Mouse (Mus musculus) urinary bladder, postnatal 36 days (tissue): Measurements from ENCODE around the gene Thra.

ENCODE experiments used
- DNase-seq, 2 experiments: peaks; one replicate each; pipeline ENCODE4 v3.0.0; 2022; ENCODE audit warnings: low spot score in 2 of 2, mixed read lengths in 1 of 2

Thra gene

DNA sequence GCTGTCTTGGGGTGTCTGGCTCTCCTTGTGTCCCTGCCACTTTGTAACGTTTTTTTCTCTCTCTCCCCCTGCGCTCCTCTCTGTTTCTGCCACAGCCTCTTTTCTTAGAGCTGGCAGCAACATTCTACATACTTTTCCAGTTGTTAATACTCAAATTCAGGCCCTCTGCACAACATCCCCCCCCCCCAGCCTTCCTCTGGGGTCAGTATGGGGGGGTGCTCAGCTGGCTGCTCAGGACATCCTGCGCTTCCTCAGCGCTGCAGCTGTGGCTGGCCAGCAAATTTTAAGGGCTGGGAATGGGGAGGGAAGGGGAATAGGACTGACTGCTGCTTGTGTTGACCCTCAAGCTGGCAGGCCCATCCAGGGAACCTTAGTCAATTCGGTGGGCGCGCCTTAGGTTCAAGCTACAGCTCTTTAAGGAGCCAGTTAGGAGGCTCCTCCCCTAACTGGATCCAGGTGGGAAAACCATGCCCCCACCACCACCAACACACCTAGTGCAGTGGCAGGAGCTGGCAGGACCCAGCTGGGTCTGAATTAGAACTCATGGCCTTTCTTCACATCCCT lies 4.1 kb downstream of the Thra start:
- no peak for DNase-seq

DNA sequence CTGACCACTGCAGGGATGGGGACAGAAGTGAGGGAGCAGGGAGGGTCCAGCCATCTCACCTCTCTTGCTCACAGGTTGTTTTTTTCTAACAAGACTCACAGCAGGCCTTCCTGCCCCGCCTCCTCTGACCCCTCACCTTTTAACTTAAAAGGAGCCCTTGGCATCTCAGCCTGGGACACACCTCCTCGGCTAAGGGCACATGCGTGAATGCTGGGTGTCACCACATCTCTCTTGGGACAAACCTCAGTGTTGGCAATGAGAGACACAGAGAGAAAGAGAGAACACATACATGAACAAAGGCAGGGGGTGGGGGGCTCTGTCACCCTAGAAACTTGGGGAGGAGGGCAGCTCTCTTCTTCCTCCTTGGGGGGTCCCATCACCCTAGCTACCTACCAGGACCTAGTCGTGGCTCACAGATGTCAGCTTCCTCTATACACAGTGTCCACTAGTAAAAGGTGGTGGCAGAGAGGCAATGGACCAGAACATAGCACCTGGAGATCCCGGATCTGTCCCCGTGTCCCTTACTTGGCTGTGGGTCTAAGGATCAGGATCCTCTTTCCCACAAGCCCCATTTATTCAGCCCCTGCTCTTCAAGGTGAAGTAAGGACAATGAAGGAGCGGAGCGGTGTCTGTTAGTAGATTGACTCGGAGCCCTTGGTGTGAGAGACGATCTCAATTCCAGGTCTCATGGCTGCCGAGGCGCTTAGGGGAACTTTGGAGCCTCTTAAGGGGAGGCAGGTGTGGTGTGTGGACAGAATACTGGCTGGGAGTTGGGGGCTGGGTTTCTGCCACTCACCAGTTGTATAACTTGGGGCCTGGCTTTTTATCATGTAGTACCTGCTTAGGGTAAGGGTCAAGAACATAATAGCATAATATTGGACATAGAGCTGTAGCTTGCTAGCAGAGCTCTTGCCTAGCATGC lies 5.8 kb downstream of the Thra start:
- DNase-seq, result no peak

DNA sequence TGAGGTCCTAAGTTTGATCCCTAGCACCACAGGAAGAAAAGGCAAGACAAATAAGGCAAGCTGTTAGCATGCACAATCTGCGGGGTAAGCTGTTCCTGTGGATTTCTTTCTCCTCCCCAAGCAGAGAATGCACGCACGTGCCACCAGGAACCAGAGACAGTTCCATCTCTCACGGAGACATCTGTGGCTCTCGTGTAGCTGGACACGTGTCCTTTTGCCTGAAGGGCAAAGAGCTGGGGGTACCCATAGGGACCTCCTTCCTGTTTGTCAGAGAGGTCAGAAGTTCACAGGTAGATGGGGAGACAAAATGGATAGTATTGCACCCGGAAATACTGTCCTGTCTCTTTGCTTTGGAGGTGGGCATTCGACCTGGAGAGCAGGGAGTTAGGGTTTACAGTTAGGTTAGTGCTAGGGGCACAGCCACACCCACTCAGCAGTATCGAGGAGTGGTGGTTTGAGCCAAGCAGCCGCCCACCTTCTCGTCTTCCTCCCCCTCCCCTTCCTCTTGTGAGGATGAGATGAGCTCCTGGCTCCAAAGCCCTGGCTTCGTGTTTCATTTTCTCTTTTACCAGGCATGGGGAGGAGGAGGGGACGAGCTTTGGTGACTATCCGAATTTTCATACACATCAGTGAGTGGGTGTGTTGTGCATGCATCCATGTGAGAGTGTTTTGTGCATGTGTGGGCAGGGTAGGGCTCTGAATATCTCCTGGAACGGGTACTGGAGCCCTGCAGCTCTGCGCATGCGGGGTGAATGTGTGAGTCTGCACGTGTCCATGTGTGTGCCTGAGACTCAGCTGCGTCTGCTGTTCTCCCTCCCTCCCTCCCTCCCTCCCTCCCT lies 6.6 kb downstream of the Thra start:
- peak; percentile 68 to 85 for DNase-seq

DNA sequence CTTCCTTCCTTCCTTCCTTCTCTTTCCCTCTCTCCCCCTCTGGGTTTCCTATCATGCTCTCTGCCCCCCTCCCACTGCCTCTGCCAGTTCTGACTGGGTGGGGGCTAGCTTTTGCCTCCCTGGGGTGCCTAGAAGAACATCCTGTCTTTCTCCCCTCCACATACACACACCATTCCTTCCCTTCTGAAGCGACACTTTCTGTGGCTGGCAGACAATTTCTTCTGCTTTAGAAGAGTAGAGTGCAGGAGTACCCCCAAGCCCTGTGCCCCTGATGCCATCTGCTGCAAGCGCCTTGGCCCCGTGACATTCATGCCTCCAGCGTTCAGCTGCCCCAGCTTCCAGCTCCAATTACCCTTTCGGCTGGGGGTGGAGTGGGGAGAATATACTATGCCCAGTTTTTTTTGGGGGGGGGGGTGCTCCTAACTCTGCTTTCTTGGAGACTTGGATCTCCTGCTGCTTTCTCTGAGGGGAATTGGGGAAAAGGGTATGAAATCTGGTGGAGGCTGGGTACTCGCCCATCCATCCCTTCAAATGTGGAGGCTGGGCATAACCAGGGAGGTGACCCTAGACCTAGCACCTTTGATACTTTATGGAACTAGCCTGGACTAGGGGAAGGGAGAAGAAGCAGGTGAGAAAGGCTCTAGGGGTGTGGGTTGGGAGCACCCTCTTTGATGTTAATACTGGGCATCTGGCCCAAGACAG lies 7.5 kb downstream of the Thra start:
- DNase-seq, result no peak

DNA sequence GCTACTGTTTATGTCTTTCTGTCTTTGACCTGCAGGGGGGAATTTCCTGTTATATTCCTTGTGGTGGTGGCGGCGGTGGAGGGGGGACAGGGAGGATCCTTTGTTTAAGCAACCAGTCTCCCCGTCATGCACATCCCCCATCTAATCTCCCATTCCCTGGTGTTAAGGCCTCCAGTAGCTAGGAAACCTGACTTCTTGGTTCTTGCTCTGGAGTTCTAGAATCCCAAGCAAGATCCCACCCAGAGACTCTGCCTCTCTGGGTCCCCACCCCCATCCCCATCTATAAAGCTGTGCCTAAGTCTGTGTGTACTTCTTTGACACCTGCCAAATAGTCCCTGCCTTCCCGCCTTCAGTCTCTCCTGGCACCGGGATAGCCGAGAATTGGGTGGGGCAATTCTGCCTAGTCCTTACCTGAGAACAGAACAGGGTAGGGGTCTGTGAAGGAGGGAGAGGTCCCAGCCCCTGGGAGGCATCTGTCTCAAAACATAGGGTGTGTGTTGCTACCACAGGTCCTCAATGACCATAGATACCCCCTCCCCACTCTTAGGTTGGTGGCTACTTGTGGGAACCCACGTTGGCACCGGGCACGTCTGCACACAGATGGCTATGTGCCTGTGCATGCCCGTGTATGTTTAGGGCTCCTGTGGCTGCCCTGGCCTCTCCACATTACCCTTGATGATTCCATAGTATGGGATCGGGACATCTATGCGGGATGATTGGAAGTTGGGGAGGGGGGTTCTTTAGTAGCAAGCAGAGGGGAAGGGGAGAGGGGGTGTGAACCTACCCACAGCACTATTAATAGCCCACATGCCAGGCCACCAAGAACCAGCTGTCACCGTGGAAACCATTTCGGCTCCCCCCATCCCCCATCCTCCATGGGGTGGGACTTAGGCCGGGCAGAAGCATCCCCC lies 8.3 kb downstream of the Thra start:
- DNase-seq, result no peak

DNA sequence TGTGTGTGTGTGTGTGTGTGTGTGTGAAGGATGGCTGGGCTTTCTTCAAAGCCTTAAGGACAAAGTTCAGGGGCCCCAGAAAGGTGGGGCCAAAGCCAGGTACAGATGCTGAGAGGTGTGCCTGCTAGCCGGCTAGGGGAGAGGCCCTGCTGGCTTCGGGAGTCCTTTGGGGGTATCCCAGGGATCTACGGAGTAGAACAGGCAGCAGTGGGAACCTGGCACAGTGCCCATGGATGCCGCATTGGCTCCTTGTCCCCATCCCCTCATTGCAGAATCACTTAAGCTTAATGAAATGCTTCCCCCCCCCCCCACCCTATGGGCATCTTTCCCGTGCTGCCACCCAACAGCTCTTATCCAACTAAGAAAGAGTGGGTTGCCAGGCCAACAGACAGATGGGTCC lies 9.3 kb downstream of the Thra start:
- DNase-seq, result no peak

DNA sequence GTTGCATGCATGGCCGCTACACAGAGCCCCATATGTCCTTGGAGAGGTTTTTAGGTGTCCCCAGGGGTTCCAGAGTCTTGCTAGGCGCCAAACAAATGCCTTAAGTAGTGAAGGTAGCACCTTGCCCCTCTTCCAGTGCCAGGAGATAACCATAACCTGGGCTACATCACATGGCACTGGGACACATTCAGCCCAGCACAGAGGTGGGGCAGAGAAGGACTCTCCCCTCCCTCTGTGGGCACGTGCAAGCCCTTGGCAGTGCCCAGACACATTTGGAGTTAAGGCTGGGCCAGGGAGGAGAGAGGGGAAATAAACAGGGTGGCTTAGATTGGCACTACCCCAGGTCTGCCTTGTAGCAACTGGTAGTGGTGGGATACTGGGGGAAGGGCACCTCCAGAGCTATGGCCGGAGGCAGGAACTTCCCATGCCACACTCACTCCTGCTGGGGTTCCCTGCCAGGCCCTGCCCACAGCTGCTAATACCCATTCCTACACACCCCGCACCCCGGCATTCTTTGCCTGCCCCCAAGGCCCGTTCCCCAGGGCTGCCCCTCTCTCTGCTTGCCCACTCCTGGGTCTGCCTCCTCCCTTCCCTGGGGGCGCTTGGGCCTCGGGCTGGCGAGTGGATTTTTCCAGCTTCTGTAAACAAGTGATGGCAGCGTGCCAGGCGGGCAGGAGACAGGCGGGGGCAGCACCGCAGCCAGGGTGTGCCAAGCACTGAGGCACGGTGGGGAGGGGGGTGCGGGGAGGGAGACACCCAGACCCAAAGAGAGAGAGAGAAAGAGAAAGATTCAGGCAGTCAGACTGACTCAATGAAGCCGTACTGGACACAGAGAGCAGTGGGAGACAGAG lies 10.1 kb downstream of the Thra start:
- peak in 1 of 2 experiments; percentile 78 for DNase-seq

DNA sequence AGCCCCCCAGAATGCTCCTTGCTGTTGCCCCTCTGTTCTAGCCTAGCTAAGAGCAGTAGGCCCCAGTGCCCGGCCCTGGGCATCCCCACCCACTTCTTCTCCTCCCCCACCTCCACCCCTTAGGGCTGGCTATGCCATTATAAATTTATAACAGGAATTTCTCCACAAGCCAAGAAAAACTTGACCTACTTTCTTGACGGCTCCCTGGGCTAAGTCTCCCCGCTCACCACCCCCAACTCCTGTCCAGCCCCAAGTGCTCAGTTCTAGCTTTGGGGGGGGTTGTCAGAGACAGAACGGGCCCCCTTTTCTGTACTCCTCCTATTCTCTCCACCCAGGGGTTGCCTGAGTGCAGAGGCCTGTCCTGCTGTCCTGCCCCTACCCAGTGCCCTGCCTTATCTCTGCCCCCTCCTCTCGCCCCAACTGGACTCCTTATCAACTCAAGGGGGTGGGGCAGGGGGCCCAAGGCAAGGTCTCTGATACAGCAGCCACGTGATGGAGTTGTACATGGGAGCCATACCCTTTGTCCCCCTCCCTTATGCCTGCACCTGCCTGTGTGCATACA lies 10.9 kb downstream of the Thra start:
- no peak for DNase-seq

DNA sequence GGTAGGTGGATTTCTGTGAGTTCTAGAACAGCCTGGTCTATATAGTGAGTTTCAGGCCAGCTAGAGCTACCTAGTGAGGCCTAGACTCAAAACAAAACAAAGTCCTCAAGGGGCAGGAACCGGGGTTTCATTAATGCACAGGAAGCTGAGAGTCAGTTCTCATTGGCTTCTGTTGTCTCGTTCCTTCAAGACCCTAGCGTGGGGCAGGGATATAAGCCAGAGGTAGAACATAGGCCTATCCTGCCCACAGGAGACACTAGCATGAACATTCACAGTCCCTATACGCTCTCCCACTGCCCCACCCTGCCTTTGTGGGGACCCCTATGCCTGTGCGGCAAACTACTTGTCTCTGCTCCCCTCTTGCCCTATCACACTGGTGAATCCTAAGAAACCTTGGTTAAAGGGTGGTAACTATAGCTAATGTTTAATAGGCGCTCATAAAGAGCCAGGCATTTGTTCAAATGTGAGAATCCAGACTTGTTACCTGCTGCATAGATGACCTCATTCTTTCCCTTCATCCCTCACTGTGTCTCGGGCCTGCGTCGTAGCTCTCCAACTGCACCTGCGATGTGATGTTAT lies 12.2 kb downstream of the Thra start:
- no peak for DNase-seq

DNA sequence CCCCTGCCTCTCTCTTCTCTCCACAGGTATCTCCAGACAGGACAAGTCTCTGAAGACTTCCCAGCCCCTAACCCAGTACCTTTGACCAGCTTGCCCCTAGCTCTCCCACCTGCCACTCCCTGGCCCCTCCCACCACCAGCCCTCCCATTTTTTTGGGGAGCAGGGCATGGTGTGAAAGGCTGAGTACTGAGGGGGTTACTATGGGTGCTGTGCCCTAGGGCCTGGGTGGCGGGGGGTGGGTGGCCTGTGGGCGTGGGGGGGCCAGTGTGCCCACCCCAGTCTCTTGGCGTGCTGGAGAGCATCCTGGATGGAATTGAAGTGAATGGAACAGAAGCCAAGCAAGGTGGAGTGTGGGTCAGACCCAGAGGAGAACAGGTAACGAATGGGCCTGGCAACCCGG lies 12.8 kb downstream of the Thra start:
- no peak for DNase-seq

DNA sequence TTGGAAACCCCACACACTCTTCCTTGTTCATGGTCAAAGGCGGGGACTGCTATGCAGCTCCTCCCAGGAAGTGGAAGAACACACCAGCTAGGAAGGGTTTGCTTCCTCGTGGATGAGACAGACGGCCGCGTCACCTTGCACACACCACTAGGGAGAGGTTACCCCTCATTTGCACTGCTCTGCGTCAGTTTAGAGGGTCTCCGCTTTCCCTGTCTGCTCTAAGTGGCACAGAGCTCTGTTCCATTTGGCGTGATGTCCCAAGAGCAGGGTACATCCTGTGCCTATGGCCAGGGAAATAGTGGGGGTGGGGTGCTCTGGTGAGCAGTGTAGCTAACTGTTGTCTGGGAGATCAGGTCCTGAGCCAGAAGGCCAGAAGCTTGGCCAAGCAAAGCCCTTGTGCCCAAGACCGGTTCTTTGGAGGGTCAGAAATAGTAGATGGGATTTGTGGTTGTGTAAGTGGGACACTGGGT lies 13.7 kb downstream of the Thra start:
- DNase-seq, result no peak

DNA sequence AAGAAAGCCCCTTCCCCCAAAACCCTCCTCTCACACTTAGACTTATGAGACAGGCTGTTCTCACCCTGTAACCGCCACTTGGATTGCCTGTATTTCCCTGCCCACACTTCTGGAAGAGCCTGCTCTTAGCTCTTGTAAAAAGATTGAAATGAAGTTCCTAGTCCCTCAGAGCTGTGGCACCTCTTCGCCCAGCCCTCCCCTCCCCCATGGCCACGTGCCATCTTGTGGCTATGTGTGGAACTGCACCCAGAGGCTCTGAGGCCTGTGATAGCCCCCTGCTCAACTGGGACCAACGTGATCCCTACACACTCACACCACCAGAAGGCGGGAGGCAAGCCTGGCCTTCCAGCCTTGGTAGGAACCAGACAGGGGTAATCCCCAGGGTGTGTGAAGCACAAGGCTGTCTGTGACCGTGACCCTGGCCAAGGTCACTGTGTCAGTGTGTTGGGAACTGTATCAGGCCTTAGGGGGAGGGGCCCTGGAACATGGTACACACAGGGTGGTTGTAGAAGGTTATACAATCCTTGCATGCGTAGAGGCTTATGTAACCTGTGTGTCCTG lies 14.3 kb downstream of the Thra start:
- no peak for DNase-seq

DNA sequence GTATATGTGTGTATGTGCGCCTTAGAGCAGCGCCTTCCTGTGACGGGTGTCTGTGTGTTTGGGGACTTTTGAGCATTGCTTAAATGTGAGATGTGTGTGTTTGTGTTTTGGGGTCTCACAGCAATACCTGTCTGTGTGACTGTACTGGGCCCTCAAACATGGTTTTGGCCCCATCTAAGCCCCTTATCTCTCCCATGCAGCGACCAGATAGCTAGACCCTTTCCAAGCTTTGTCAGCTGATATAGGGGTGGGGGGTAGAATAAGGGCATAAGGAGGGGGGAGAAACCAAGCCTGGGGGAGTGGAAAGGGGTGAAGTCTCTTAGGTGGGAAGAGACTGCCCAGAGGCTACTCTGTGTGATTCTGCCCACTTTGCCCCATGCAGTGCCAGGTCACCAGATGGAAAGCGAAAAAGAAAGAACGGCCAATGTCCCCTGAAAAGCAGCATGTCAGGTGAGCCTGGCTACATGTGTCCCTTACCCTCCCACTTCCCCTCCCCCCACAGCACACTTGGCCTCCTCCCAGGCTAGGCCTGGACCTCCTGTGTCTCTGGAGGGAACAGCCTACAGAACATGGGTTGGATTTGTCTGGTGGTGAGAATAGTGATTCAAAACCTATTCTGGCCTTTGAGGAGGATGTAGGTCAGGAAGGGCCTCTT lies 15.4 kb downstream of the Thra start:
- no peak for DNase-seq

DNA sequence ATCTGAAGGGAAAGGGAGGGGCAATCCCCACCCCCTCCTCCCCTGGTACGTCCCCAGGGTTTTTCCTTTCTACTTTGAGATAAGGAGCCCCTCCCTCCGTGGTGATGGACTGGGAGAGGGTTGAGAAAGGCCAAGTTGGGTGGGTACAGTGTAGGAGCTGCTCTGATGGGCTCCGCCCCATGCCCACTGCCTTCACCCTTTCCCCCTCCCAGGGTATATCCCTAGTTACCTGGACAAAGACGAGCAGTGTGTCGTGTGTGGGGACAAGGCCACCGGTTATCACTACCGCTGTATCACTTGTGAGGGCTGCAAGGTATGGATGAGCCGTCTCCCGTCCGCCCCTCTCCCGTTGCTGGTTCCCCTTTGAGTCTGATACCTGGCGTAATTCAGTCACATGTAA lies 16.3 kb downstream of the Thra start:
- no peak for DNase-seq

DNA sequence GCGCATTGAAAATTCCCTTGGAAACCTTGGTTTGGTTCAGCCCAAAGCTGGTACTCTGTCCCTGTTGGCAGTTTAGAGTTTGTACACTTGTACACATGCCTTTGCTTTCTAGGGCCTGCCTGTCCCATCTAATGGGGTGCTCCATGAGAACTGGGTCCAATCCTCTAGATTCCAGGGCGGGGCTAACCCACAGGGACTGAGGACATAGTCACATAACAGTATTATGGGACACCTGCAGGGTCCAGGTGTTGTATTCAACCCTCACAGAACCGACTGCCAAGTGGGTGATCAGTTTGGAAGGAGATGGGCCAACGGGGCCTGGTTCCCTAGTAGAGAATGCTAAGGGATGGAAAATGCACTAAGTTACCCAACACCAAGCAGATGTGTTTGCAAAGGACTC lies 21.5 kb downstream of the Thra start:
- no peak for DNase-seq

DNA sequence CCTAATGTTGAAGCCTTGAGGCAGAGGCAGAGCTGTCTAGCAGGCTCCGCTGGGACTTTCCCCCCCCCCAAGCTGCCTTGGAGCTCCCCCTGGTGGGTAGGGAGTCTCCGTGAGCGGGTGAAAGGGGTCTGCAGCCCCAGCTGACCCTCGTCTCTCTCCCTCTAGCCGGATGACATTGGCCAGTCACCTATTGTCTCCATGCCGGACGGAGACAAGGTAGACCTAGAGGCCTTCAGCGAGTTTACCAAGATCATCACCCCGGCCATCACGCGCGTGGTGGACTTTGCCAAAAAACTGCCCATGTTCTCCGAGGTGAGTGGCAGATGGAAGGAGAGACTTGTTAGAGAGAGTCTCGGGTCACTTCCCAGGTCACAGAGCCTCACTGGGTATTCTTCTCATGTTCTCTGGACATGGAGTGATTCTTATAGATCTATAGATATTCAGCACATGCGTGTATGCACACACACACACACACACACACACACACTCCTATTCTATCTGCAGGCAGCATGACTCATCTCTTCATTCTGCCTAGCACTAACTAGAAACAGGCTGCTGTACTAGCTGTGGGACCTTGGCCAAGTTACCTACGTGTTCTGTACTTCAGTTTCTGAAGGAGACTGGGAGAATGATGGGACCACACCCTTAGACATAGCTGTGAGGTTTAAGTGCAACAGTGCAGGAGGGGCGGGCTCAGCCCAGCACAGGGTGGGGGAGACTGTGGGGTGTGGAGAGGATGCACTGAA lies 22.5 kb downstream of the Thra start:
- no peak for DNase-seq

DNA sequence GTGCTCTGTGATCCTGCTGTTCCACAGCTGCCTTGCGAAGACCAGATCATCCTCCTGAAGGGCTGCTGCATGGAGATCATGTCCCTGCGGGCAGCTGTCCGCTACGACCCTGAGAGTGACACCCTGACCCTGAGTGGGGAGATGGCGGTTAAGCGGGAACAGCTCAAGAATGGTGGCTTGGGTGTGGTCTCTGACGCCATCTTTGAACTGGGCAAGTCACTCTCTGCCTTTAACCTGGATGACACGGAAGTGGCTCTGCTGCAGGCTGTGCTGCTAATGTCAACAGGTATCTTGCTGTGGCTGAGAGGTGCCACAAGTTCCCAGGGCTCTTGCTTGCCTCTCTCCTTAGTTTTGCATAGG lies 23.0 kb downstream of the Thra start:
- no peak for DNase-seq

DNA sequence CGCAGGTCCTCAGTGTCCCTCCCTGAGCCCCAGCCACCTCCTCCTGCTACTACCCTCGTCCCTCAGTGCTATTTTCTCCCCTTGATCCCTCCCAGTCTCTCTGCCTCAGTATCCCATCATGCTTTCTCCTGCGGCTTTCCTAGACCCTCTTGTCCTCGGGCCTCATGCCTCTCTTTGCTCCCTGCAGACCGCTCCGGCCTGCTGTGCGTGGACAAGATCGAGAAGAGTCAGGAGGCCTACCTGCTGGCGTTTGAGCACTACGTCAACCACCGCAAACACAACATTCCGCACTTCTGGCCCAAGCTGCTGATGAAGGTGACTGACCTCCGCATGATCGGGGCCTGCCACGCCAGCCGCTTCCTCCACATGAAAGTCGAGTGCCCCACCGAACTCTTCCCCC lies 23.7 kb downstream of the Thra start:
- DNase-seq, result no peak
